Mouse (Mus musculus) myocyte (in vitro differentiated cells): ENCODE data around the gene Otud3. TPM values are rescaled to one million over a fixed set of nuclear protein-coding genes. Genes with fewer than 3 reads are reported as not detected.

ENCODE experiments used
- H3K27me3 ChIP-seq: one replicate; pipeline ENCODE4 v1.6.1; 2011; ENCODE audit not compliant: control insufficient read depth, insufficient read depth, insufficient read length
- H3K36me3 ChIP-seq: one replicate; pipeline ENCODE4 v1.6.1; 2011; ENCODE audit not compliant: control insufficient read depth, insufficient read depth
- H3K4me2 ChIP-seq: one replicate; pipeline ENCODE4 v1.6.1; 2011; ENCODE audit warnings: low read depth, control low read depth
- H3K4me3 ChIP-seq: one replicate; pipeline ENCODE4 v1.5.1; 2011; ENCODE audit warnings: mild to moderate bottlenecking, control low read depth, moderate library complexity
- H3K79me2 ChIP-seq: one replicate; pipeline ENCODE4 v1.6.1; 2011; ENCODE audit not compliant: control insufficient read depth, insufficient read depth
- H3ac ChIP-seq: one replicate; pipeline ENCODE4 v1.6.1; 2011; ENCODE audit not compliant: control insufficient read depth, insufficient read length
- CEBPB ChIP-seq: IDR thresholded peaks from 2 replicates; pipeline ENCODE4 v1.6.1; 2011; ENCODE audit warnings: mild to moderate bottlenecking, moderate library complexity; ENCODE audit not compliant: poor library complexity, insufficient read depth, severe bottlenecking
- E2F4 ChIP-seq: IDR thresholded peaks from one replicate; pipeline ENCODE4 v1.6.1; 2011; ENCODE audit warnings: mild to moderate bottlenecking, control low read depth, moderate library complexity; ENCODE audit not compliant: insufficient read depth
- MAX ChIP-seq: IDR thresholded peaks from one replicate; pipeline ENCODE4 v1.6.1; 2011; ENCODE audit warnings: low read depth, mild to moderate bottlenecking, control low read depth
- MYOD1 ChIP-seq, 3 experiments: IDR thresholded peaks; one replicate each; pipeline ENCODE4 v1.6.1; 2011; ENCODE audit warnings: control low read depth in 2 of 3, low read depth in 2 of 3, mild to moderate bottlenecking in 2 of 3, moderate library complexity in 1 of 3; ENCODE audit not compliant: insufficient read length in 2 of 3, control insufficient read depth in 1 of 3
- MYOG ChIP-seq, 3 experiments: IDR thresholded peaks; one replicate each; pipeline ENCODE4 v1.6.1; 2011; ENCODE audit warnings: control low read depth in 2 of 3, low read depth in 2 of 3, mild to moderate bottlenecking in 2 of 3; ENCODE audit not compliant: insufficient read length in 2 of 3, control insufficient read depth in 1 of 3, insufficient read depth in 1 of 3
- POLR2A ChIP-seq: IDR thresholded peaks from one replicate; pipeline ENCODE4 v1.6.1; 2011; ENCODE audit warnings: low read depth, mild to moderate bottlenecking, control low read depth, moderate library complexity; ENCODE audit not compliant: insufficient read length
- POLR2AphosphoS2 ChIP-seq: IDR thresholded peaks from one replicate; pipeline ENCODE4 v1.6.1; 2011; ENCODE audit warnings: low read depth, control low read depth; ENCODE audit not compliant: insufficient read length
- REST ChIP-seq: IDR thresholded peaks from one replicate; pipeline ENCODE4 v1.6.1; 2011; ENCODE audit warnings: mild to moderate bottlenecking, control low read depth, moderate library complexity; ENCODE audit not compliant: insufficient read depth, insufficient read length
- SRF ChIP-seq: IDR thresholded peaks from one replicate; pipeline ENCODE4 v1.6.1; 2011; ENCODE audit warnings: low read depth; ENCODE audit not compliant: control insufficient read depth, insufficient read length
- TCF12 ChIP-seq: IDR thresholded peaks from one replicate; pipeline ENCODE4 v1.6.1; 2011; ENCODE audit warnings: mild to moderate bottlenecking, control low read depth; ENCODE audit not compliant: poor library complexity, insufficient read depth, severe bottlenecking
- TCF3 ChIP-seq: IDR thresholded peaks from one replicate; pipeline ENCODE4 v1.6.1; 2011; ENCODE audit warnings: low read depth, control low read depth; ENCODE audit not compliant: insufficient read length
- USF1 ChIP-seq: IDR thresholded peaks from one replicate; pipeline ENCODE4 v1.6.1; 2011; ENCODE audit warnings: low read depth, mild to moderate bottlenecking, control low read depth, moderate library complexity
- polyA plus RNA-seq: library from polyadenylated mRNA; unstranded; fragments of >200 nt; fragmentation: generic; extraction: Trizol; gene quantifications from one replicate; pipeline ENCODE4 v1.2.1, GENCODE M21; 2012; ENCODE audit warnings: missing spikeins

Otud3 gene
- polyA plus RNA-seq, 1 experiment = 12.5 TPM

GRCm38 (mm10) chr4:138855092-138855632 is 58.6 kb downstream of the Otud3 start:
- TF ChIP-seq TCF12 (no peak), TCF3 (no peak), POLR2A (no peak), MAX (no peak), MYOG (IDR thresholded peaks at IDR 0.05; ENCODE audit: control insufficient read depth in 1 of 3, insufficient read depth in 1 of 3, insufficient read length in 2 of 3, low read depth in 2 of 3) (no peak), CEBPB (no peak), MYOD1 (IDR thresholded peaks at IDR 0.05; ENCODE audit: control insufficient read depth in 1 of 3, insufficient read length in 2 of 3, low read depth in 2 of 3) (no peak), REST (no peak), POLR2AphosphoS2 (no peak), SRF (no peak), E2F4 (no peak), USF1 (no peak)
- Histone ChIP-seq H3K4me3 (no peak overlapping the region), H3K4me2 (no peak overlapping the region), H3K79me2 (no peaks in the 10 kb centered on the region), H3ac (no peak overlapping the region), H3K27me3 (no peaks in the 10 kb centered on the region), H3K36me3 (no peaks in the 10 kb centered on the region)

- H3K36me3 ChIP-seq = no peaks in the 10 kb centered on the region
- H3ac ChIP-seq = no peak overlapping the region
- peaks cover 4% of the 10 kb centered on the region for H3K27me3 ChIP-seq
- TF ChIP-seq MYOG (IDR thresholded peaks at IDR 0.05; ENCODE audit: control insufficient read depth in 1 of 3, insufficient read depth in 1 of 3, insufficient read length in 2 of 3, low read depth in 2 of 3) (no peak), CEBPB (no peak), USF1 (no peak), MYOD1 (IDR thresholded peaks at IDR 0.05; ENCODE audit: control insufficient read depth in 1 of 3, insufficient read length in 2 of 3, low read depth in 2 of 3) (no peak), MAX (no peak), SRF (no peak), E2F4 (no peak), TCF3 (no peak), TCF12 (no peak), POLR2AphosphoS2 (no peak), POLR2A (no peak), REST (no peak)
- no peak overlapping the region for H3K4me2 ChIP-seq
- H3K79me2 ChIP-seq = no peaks in the 10 kb centered on the region
- no peak overlapping the region for H3K4me3 ChIP-seq
Measured at GRCm38 (mm10) chr4:138852961-138853360, 60.8 kb downstream of the Otud3 start.

GRCm38 (mm10) chr4:138851463-138851862 is 62.3 kb downstream of the Otud3 start:
- TF ChIP-seq TCF12 (no peak), CEBPB (no peak), E2F4 (no peak), MYOG (IDR thresholded peaks at IDR 0.05; ENCODE audit: control insufficient read depth in 1 of 3, insufficient read depth in 1 of 3, insufficient read length in 2 of 3, low read depth in 2 of 3) (no peak), REST (no peak), USF1 (no peak), MAX (no peak), POLR2A (no peak), SRF (no peak), MYOD1 (IDR thresholded peaks at IDR 0.05; ENCODE audit: control insufficient read depth in 1 of 3, insufficient read length in 2 of 3, low read depth in 2 of 3) (no peak), TCF3 (no peak), POLR2AphosphoS2 (no peak)
- H3K4me2 ChIP-seq = no peak overlapping the region
- H3ac ChIP-seq = no peak overlapping the region
- no peaks in the 10 kb centered on the region for H3K79me2 ChIP-seq
- no peaks in the 10 kb centered on the region for H3K36me3 ChIP-seq
- H3K27me3 ChIP-seq = peaks cover 4% of the 10 kb centered on the region
- no peak overlapping the region for H3K4me3 ChIP-seq

Other genes starting within 250 kb of the Otud3 start
- gene Pla2g2c, start 189.2 kb downstream of the Otud3 start, polyA plus RNA-seq = not detected
- gene Ubxn10, start 176.8 kb downstream of the Otud3 start, polyA plus RNA-seq = not detected
- not detected for gene Pla2g2f, start 156.3 kb downstream of the Otud3 start, polyA plus RNA-seq
- 0.05 TPM for gene Pla2g2d, start 138.2 kb downstream of the Otud3 start, polyA plus RNA-seq
- 0.10 TPM for gene Pla2g5, start 50.5 kb downstream of the Otud3 start, polyA plus RNA-seq
- gene Gm13030, start 40.0 kb downstream of the Otud3 start, polyA plus RNA-seq = not detected
- 20.4 TPM for gene Pla2g2e, start 36.0 kb downstream of the Otud3 start, polyA plus RNA-seq
- not detected for gene Rnf186, start 53.2 kb upstream of the Otud3 start, polyA plus RNA-seq
- gene Tmco4, start 58.9 kb upstream of the Otud3 start, polyA plus RNA-seq = 3.8 TPM
- 0.08 TPM for gene Htr6, start 161.6 kb upstream of the Otud3 start, polyA plus RNA-seq
- gene Nbl1, start 179.0 kb upstream of the Otud3 start, polyA plus RNA-seq = 42.2 TPM
- gene Minos1, start 217.2 kb upstream of the Otud3 start, polyA plus RNA-seq = 247 TPM